Mouse (Mus musculus): ENCODE results near the gene Aknad1.

DNA sequence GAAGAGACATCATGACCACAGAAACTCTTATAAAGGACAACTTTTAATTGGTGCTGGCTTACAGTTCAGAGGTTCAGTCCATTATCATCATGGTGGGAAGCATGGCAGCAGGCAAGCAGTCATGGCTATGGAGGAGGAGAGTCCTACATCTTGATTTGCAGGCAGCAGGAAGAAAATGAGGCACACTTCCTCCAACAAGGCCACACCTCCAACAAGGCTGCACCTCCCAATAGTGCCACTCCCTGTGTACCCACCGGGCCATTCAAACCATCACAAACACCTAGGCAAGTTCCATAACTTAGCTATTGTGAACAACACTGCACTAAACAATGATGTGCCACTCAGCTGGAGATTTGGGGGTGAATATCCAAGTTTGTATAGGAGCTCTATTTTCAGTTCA, 15.1 kb downstream of the Aknad1 start:
- TF ChIP-seq CTCF (IDR thresholded peaks at IDR 0.05; ENCODE audit: low read depth), result no peak
- TF ChIP-seq EP300 (optimal IDR thresholded peaks at IDR 0.05), result no peak

All from stomach, postnatal 0 days (tissue).